Mouse (Mus musculus): ENCODE data around the gene Fhit.

Fhit gene

GRCm38 (mm10) chr14:10366808-10367207 is 795.0 kb downstream of the Fhit start:
- no peak for DNase-seq (ENCODE audit: low read depth, low spot score)

DNA sequence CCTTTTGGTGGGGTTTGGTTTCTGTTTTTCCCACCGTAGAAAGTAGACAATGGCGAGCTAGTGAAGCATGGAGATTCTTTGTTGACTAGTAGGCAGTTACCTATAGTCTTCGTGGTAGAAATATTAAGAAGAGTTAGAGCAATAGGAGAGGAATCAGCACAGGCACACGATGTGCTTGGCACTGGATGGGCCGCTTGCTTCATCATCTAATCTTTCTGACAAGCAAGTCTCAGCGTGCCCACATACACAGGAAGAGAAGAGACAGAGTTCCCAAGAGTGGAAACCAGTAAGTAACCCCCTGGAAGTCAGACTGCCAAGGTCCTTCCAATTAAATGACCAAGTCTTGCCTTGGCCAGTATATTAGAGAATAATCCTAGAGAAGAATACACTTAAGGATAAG is 797.6 kb downstream of the Fhit start:
- DNase-seq (ENCODE audit: low read depth, low spot score): no peak

- no peak for DNase-seq (ENCODE audit: low read depth, low spot score)
These were observed 798.5 kb downstream of the Fhit start for GRCm38 (mm10) chr14:10363306-10363705.

DNA sequence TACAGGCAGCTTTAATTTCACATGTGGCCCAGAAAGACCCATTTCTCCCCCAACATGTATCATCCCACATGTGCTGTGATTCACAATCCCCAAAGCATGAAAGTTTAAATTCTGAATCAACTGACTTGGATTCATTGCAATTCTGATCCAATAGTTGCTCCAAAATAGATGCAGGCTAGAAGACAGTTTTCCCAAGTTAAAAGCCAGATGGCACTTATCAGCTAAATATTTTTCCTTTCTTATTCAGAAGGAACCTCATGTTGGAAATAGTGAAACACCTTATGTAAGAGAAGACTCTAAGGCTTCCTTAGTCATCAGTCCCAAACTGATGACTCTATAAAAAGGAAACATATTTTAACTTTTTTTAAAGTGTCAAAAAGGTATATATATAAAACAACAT is 815.9 kb downstream of the Fhit start:
- no peak for DNase-seq (ENCODE audit: low read depth, low spot score)

GRCm38 (mm10) chr14:10344064-10344463 is 817.8 kb downstream of the Fhit start:
- DNase-seq (ENCODE audit: low read depth, low spot score): no peak

GRCm38 (mm10) chr14:10316764-10317163 is 845.1 kb downstream of the Fhit start:
- no peak for DNase-seq (ENCODE audit: low read depth, low spot score)

DNA sequence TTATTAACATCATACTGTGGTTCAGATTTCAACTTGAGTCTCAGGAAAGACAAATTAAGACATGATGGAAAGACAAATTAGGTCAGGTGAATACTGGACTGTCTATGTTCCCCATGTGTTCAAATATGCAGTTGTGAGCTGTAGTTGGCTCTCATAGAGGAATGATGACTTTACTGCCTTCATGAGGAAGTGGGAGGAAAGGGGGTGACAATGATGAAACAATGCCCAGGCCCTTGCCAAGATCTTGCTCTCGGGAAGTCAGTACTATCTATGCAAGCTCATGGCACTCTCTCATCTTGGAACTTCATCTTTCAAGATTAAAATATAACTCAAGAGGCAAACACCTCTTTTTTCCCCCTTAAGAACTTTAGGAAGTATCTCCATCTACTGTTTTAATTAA is 849.6 kb downstream of the Fhit start:
- DNase-seq (ENCODE audit: low read depth, low spot score): no peak

- DNase-seq (ENCODE audit: low read depth, low spot score): no peak
These were observed 856.5 kb downstream of the Fhit start for GRCm38 (mm10) chr14:10305286-10305685.

DNA sequence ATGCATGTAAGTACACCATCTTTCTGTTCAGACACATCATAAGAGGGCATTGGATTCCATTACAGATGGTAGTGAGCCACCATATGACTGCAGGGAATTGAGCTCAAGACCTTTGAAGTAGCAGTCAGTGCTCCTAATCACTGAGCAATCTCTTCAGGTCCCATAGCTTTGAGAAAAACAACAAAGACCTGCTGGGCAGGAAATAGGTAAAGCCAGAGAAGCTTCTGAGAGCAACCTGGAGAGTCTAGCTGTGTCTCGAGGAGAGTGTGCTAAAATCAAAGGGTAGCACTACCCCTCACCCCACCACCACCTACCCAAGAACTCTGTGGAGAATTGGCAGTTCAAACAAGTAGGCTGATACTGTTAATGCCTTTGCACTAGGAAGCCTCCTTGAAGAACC is 860.3 kb downstream of the Fhit start:
- no peak for DNase-seq (ENCODE audit: low read depth, low spot score)

GRCm38 (mm10) chr14:10300914-10301313 is 860.9 kb downstream of the Fhit start:
- no peak for DNase-seq (ENCODE audit: low read depth, low spot score)

DNA sequence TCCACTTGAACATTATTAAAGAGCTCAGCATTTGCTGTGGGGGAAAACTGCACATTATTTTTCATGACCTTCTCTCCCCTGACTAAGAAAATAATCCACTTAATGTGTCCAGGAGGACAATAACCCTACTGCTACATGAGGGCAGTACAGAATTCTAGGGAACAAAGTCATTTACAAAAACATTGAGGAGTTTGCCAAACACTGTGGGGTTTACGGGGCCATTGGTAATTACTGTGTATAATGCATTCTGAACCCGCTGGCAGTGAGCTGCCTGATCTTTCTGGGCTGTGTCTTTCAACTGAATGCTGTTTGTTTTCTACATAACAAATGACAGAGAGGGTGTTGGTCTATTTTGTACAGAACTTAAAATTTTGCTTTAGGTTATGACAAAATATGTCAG is 862.8 kb downstream of the Fhit start:
- DNase-seq (ENCODE audit: low read depth, low spot score): no peak

DNA sequence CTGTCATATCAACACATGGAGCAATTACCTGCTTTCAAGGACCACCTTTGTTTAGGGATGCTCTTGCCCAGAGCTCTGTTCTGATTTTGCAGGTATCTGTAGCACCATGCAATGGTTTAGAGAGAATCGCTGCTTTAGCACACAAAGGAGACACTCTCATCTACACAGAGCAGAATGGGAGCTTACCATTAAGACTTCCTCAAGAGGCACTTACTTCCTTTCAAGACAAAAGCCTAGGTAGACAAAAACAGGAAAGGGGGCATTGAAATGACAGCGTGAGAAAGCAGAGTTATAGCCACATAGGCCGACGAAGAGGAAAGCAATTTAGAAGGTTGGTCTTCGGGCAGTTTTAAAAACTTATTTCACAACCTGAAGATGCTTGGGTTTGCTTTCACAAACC is 872.8 kb downstream of the Fhit start:
- no peak for DNase-seq (ENCODE audit: low read depth, low spot score)

- DNase-seq (ENCODE audit: low read depth, low spot score): no peak
These were observed 875.8 kb downstream of the Fhit start for GRCm38 (mm10) chr14:10286027-10286426.

DNA sequence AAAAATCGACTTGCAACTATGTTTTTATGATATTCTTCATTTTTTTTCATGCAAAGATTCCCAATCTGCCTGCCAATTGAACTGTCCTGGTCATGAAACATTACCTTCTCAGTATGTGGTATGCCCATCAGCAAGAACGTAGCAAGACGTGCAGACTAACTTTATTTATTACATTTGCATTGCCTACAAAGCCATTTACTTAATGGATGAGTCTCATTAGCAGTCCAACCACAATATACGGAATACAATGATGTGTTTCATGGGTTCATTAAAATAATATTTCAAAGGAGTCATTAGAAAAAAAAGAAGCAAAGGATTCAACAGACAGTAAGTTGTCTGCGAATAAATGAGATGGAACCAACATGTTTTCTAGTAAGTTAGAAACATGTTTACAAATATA is 933.1 kb downstream of the Fhit start:
- DNase-seq (ENCODE audit: low read depth, low spot score): no peak

- no peak for DNase-seq (ENCODE audit: low read depth, low spot score)
These were observed 940.0 kb downstream of the Fhit start for GRCm38 (mm10) chr14:10221847-10222246.

DNA sequence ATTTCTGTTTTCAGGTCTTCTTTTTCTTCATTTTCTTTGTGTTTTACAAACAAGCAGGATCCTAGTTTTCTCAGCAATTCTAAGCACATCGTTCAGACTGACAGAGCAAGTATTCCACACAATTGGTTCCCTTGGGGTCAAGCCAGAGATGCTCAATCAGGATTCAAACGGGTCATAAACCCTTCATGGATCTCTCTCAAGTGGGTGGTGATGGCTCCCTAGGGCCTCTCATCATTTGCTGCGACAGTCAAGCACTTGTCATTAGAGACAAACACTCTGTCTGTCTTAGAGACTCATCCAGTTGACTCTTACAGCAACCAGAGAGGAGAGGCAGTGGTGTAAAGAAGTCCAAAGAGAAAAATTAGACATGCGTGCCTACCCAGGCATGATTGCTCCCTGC is 948.6 kb downstream of the Fhit start:
- no peak for DNase-seq (ENCODE audit: low read depth, low spot score)

DNA sequence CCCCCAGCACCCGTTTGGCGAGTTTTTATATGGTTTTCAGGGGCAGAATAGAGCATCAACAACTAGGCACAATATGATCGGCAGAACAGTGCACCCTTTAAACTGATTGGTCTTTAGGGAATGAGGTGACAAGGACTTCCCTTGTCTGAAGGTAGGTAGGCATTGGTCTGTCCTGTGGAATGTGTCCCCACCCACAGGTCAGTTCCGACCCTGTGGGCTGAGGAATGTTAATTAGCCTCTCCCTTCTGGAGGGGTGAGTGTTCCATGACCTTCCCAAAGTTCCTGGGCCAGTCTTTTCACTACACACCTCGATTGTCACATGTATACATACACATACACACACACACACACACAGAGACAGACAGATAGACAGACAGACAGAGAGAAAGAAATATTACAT is 950.7 kb downstream of the Fhit start:
- no peak for DNase-seq (ENCODE audit: low read depth, low spot score)

DNA sequence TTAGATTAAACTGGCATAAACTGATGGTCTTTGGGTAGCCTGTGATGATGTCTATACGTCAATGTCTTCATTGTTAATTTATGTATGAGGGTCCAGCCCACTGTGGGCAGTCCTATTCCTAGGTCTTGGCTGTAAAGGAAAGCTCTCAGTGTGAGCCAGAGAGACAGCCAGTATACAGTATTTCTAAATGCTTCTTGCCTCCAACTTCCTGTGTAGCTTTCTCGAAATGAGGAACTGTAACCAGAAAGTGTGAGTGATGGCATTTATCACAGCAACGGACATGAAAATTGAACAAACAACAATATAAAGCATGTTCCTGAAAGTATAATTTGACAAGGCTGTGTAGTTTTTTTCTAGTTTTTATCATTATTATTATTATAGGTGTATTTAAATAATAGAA is 952.8 kb downstream of the Fhit start:
- DNase-seq (ENCODE audit: low read depth, low spot score): no peak

GRCm38 (mm10) chr14:10205699-10206098 is 956.1 kb downstream of the Fhit start:
- no peak for DNase-seq (ENCODE audit: low read depth, low spot score)

- DNase-seq (ENCODE audit: low read depth, low spot score): no peak
These were observed 956.5 kb downstream of the Fhit start for GRCm38 (mm10) chr14:10205290-10205689.

GRCm38 (mm10) chr14:10194130-10194529 is 967.7 kb downstream of the Fhit start:
- no peak for DNase-seq (ENCODE audit: low read depth, low spot score)

DNA sequence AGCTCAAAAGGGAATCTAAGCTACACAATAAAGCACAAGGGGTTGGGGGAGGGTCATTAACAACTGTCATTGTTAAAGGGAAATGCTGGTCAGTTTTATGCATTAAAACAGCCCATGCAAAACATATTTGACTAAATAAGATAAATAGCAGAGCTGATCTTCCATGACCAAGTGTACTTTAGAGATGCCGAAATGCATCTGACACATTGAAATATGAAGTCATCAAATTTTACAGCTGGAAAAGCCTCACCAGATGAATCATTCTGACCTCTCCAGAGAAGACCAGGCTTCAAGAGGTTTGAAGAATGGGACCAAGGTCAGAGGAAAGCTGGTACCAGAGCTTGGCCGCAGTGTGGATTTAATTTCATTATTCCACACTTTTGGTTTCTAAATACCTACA is 990.1 kb downstream of the Fhit start:
- DNase-seq (ENCODE audit: low read depth, low spot score): no peak

- DNase-seq (ENCODE audit: low read depth, low spot score): no peak
These were observed 995.0 kb downstream of the Fhit start for GRCm38 (mm10) chr14:10166641-10167429.

DNA sequence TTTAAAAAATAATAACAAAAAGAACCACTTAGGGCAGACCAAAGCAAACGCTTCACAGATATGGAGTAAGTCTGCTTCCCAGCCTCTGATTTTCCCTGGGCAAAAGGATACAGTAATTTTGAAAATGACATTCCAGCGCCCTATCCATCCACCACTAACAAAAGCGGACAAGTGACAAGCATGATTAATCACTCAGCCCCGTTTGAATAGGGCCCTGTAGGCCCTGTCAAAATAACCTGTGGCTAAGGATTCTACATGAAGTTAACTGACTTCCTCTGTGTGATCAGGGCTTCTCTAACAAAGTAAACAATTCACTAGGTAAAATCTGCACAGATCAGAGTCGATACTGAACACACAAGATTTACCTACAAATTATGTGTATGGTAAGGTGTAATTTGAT is 1012.0 kb downstream of the Fhit start:
- DNase-seq (ENCODE audit: low read depth, low spot score): no peak

Measured in retina, adult 2 months (tissue).